Mouse (Mus musculus) c-Kit-positive CD71-negative TER-119-negative erythroid progenitor cells, embryonic 14.5 days (primary cell): ENCODE data around the gene Cactin.

Source experiments
- DNase-seq: peaks from one replicate; pipeline ENCODE4 v3.0.0-alpha.2; 2013; ENCODE audit warnings: low read depth

The Cactin gene

DNA sequence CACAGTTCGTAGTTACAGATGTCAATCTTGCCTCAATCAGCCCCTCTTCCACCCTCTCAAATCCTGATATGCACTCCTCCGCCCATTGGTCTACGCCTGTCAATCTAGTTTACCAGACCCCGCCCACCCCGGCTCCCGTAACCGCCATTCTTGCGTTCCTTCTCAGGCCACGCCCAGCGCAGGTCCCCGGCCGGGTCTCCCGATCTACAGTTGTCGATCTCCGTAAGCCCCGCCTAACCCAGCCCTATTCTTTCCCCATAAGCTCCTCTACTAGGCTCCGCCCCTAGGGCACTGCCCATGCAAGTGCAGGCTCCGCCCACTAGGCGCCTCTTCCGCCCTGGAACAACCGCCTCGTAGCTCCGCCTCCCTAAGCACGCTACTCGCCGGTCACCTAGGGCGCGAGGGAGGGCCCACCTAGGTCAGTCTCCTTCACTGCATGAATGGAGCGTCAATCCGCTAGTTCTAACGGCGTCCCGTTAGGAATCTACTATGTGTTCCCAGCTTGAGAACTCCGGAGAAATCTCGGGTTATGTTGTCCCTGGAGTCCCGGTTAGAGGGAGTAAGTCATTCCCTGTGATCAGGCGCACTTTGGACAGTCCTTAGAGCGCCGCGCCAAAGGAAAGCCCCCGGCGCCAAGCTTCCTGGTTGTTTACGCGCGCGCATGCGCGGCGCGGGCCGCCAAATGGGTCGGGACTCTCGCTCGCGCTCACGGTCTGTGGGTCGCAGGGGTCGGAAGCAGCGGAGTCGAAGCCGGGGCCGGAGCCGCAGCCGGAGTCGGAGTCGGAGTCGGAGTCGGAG, at the start of gene Cactin:
Cactin (plus strand) TSS at position 554 of the 798 bp plus-strand sequence.
- DNase-seq, result peak; percentile 100

GRCm38 (mm10) chr10:81272356-81272755, 48.5 kb upstream of the Cactin start:
- DNase-seq, result no peak

GRCm38 (mm10) chr10:81273842-81274241, 47.1 kb upstream of the Cactin start:
- DNase-seq, result no peak

DNA sequence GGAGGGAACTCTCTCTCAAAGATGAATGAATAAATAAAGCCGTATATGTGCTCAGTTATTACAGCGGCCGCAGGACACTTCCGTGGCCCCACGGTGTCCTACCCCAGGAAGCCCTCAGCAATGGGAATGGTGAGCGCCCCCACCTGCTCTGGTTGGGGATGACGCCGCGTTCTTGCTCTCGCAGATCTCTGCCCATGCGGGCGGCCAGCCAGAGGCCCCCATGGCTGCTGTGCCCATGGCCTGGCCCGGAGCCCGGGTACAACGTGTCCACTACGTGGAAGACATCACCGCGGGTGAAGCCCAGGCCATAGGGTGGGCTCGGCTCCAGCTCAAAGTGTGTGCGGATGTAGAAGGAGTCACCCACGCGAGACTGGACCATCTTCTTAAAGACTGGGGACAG, 43.2 kb upstream of the Cactin start:
- no peak for DNase-seq

DNA sequence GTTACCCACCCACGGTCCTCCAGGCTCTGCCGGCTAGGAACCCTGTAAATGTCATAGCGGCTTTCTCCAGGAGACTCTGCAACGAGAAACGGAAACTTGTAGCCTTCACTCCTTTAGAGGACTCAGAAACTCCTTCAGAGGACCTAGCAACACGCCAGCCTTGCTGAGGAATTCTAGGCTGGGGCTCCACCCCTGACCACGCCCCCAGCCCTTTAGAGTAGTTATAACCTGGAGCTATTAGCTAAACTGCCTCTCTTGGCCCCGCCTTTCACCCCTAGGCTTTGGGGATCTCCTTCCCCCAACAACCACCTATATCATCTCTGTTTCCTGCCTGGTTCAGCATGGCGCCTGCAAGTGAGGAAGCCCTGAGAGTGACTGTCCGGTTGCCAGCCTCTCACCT, 41.4 kb upstream of the Cactin start:
- no peak for DNase-seq

- no peak for DNase-seq
These were observed 36.7 kb upstream of the Cactin start for GRCm38 (mm10) chr10:81284189-81284588.

DNA sequence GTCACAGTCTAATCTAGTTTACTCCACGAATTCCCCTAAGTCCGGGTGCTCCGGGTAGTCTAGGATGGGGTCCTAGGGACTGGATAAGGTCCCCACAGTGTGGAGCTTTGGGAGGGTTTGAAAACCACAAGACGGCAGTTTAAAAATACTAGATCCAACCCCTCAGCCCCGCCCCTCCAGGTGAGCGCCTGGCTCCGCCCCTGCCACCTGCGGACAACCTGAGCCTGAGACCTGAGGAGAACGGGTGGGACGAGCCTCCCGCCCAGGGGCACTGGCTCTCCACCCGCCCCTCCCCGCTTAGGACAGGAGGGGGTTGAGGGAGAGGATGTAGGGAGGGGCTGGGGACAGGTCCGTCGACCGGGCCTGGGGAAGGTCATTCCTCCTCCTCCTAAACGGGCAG, 36.2 kb upstream of the Cactin start:
- no peak for DNase-seq

DNA sequence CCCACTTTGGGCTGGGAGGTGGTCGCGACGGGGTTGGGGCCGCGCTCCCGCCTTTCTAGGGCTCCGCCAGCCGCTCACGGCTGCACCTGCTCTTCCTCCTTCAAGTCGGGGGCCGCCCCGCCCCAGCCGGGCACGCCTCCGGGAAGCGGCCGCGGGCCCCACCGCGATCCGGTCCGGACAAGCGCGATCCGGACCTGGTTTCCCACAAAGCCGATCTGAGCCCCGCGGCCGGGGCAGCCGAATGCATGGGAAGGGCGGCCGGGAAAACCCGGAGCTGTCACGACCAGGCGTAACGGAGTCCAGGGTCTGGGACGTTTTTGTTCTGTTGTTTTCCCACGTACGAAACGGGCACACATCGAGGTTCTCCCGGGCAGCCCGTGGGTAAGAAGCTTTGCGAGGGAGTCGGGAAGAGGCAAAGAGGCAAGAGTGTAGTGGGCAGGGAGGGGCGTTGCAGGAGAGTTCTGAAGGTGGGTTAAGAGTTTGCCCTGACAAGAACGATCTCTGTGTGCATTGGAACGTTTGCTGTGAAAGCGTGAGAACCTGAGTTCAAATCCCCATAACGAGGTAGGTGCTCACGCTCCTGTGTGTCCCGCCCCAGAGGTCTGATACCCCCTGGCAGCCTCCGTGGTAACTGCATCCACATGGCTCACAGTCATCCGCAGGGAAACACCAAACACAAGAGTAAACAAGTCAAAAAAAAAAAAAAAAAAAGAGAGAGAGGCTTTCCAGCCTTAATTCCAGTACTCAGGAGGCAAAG, 35.0 kb upstream of the Cactin start:
- peak; percentile 87 for DNase-seq

DNA sequence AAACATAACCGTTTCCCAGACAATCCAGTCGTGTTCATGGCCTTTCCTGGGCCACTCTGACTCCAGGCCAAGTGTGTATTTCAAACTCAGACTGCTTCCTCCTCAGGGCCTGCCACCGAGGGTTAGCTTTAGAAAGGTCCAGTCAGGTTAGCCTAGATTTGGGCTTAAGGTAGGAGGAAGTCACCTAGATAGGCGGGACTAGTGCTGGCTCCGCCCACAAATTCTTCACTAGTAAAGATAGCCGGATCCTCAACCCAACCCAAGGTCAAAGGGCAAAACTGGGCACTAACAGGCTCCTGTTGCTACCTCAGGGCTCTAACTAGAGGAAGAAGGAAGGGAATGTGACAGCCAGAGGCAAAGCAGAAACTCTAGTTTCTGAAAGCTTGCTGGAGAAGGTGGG, 34.3 kb upstream of the Cactin start:
- no peak for DNase-seq

GRCm38 (mm10) chr10:81287513-81288157, 33.3 kb upstream of the Cactin start:
- peak; percentile 78 for DNase-seq

DNA sequence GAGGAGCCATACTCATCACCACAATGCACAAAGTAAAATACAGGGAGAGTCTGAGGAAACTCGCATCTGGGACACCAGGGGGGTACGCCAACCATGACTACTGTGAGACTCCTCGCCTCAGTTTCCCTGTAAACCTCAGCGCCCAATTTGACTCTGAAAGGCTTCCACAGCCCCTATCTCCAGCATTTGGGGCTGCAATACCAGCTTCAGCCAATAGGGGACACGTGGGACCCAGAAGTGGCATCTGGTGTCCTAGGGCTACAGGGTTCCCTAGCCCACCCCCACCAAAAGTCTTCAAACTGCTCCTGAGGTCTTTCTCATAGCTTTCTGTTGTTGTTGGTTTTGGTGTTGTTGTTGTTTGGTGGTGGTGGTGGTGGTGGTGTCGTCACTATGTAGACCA, 32.3 kb upstream of the Cactin start:
- DNase-seq, result no peak

DNA sequence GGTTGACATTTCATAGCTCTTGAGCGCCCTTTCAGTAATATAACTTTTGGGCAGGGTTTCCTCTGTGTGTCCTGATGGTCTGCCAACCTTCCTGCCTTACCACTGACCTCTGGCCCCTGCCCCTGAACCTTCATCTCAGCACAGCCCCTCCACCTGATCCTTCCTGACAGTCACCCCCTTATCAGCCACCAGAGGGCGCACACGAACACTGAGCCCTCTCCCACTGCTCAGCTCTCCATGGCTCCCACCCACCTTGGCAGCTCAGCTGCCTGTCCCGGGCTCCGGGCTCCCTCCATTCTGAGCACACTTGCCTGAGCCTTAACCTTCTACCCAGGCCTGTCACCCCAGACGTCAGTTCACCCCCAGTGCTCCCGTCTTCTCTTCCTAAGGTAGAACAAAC, 31.6 kb upstream of the Cactin start:
- peak; percentile 63 for DNase-seq

GRCm38 (mm10) chr10:81289811-81290210, 31.1 kb upstream of the Cactin start:
- DNase-seq, result no peak

- no peak for DNase-seq
These were observed 30.0 kb upstream of the Cactin start for GRCm38 (mm10) chr10:81290698-81291460.

GRCm38 (mm10) chr10:81291511-81292104, 29.3 kb upstream of the Cactin start, which contains the start of gene Tjp3:
Gene Tjp3, minus strand, starts transcription at chr10:81291581.
- DNase-seq, result no peak

DNA sequence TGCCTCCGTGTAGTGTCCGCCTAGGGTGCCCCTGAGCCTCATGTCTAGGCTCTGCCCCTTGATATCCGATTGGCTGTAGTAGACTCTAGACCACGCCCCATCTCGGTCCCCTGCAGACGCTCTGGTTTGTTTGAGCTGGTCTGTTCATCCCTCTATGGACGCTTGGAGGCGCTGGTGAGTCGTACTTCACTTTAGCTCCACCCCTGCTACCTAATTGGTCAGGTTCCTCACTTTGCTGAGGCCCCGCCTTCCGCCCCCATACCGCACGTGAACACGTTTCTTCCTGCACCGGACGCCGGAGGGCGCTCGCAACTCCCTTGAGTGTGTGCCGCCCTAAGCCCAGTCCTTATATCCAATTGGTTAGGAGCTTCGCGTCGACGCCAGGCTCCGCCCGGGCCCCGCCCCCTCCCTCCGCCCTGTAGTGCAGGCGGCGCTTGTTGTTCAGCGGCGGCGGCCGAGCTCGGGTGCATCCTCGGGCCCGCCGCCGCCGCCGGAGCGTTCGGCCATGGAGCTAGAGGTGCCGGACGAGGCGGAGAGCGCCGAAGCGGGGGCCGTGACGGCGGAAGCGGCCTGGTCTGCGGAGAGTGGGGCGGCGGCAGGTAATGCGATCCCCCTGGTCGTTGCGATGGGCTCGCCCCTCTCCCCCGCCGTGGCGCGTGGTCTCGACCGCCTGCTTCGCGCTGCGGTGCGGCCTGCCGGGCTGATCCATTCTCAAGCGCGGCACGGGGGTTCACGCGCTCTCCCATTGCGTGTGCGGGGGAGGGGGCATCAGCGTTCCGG, 28.2 kb upstream of the Cactin start, which contains the start of gene Pip5k1c:
Pip5k1c (plus strand) TSS at position 410 of the 780 bp plus-strand sequence.
- peak; percentile 100 for DNase-seq

GRCm38 (mm10) chr10:81293334-81294030, 27.4 kb upstream of the Cactin start:
- DNase-seq, result no peak

- DNase-seq, result no peak
These were observed 26.5 kb upstream of the Cactin start for GRCm38 (mm10) chr10:81294442-81294841.

DNA sequence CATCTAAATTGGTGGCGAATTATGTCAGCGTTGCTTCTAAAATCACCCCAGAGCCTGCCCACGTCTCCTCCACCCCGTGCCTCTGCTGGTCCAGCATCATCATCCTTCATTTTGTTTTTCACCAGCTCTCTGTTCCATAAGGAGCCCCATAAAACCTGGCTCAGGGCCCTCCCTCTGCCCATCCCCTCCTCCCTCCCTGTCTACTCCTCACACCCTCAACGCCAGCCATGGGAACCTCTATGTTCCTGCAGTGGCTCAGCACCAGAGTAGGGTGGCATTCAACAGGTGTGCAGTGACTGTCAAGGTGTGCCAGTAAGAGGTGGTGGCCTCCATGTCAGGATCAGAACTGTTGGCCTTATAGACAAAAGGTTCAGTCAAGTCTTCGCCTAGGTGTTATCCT, 25.7 kb upstream of the Cactin start:
- DNase-seq, result no peak

- no peak for DNase-seq
These were observed 23.7 kb upstream of the Cactin start for GRCm38 (mm10) chr10:81297246-81297645.
